Mouse (Mus musculus) small intestine, adult 2 months (tissue): ENCODE results near the gene Arhgap33.

ENCODE experiments used
- CTCF ChIP-seq: fragments of 200-500 bp; IDR thresholded peaks from 2 replicates; pipeline ENCODE4 v1.5.1; 2012; ENCODE audit warnings: low read depth, mild to moderate bottlenecking, control low read depth, inconsistent platforms, low read length, moderate library complexity, mixed read lengths; ENCODE audit not compliant: insufficient replicate concordance, insufficient read length; ENCODE audit errors: extremely low read depth
- POLR2A ChIP-seq: fragments of 200-500 bp; IDR thresholded peaks from 2 replicates; pipeline ENCODE4 v1.6.1; 2012; ENCODE audit warnings: low read depth, mild to moderate bottlenecking, control low read depth, inconsistent platforms, low read length, moderate library complexity

GRCm38 (mm10) chr7:30525954-30526353, 8.9 kb downstream of the Arhgap33 start:
- TF ChIP-seq CTCF (no peak), POLR2A (no peak)
